Mouse (Mus musculus): Measurements from ENCODE around the gene Mical3. TPM values are rescaled to one million over a fixed set of nuclear protein-coding genes. Genes with fewer than 3 reads are reported as not detected.

Gene Mical3
- total and polyA plus RNA-seq, 2 experiments from 2014 or later = 17.5 to 78.7 TPM

DNA sequence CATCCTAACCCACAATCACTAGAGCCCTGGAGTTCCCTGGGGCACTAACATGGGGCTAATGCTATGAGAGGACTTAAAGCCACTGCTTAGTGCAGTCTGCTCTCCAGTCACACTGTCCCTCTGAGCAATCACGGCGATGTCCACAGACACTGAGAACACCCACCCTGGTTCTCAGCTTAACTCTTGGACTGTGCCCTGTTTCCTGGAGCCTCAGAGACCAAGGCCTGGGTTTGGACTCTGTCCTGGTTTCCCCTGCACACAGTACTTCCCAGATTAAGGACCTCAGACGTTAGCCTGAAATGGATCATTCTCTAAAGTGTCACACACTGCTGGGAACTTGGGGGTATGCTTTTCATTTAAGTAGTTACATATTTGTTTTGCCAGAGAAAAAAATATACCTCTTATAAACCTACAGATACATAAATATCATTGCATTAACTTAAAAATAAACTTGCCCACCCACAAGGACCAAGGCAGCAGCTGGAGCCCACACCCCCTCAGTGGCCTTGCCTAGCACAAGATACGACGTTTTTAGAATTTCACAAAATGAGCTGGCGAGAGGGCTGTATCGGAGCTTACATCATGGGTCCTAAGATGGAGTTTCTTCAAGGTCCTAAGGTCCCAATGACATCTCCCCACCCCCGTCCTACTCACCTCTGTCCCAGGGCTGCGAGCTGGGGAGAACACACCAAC is 170.3 kb downstream of the Mical3 start:
- no peaks in the 10 kb centered on the region for H3K27me3 ChIP-seq (ENCODE audit: insufficient read depth, low read length)
- no peaks in the 10 kb centered on the region for H3K9me3 ChIP-seq (ENCODE audit: low read length)
- no peak for TF ChIP-seq CTCF (IDR thresholded peaks at IDR 0.05; ENCODE audit: low read depth)
- H3K36me3 ChIP-seq (ENCODE audit: insufficient read depth) = peaks cover 70% of the 10 kb centered on the region
- 86% methylated on average over 9 of the region's 9 CpGs for WGBS
- H3K27ac ChIP-seq (ENCODE audit: low read depth, low read length) = no peak overlapping the region
- DNase-seq (no peak), ATAC-seq (no peak)
- H3K4me1 ChIP-seq (ENCODE audit: insufficient read depth) = no peaks in the 10 kb centered on the region
- no peak overlapping the region for H3K4me2 ChIP-seq (ENCODE audit: low read depth)
- H3K4me3 ChIP-seq (ENCODE audit: low read depth, low read length) = no peak overlapping the region
- no peak overlapping the region for H3K9ac ChIP-seq

DNA sequence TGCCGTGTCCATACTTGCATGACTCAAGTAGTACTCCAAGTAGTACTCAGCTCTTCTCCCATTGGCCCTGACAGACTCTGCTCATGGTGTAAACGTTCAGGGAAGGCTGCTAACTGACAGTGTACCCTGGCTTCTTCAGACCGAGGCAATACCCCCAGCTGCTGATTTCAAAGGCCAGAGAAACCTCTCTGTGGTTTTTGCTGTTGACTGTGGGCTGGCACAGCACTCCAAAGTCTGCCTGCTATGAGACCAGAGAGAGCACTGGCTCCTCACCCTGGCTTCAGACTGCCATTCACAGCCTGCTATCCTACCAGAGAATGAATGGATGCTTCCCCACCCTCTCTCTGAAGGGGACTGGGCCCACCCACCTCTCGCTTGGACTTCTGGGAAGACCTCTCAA is 173.5 kb downstream of the Mical3 start:
- H3K4me1 ChIP-seq (ENCODE audit: insufficient read depth) = no peaks in the 10 kb centered on the region
- H3K9ac ChIP-seq = no peak overlapping the region
- ATAC-seq (no peak), DNase-seq (no peak)
- no peaks in the 10 kb centered on the region for H3K9me3 ChIP-seq (ENCODE audit: low read length)
- H3K36me3 ChIP-seq (ENCODE audit: insufficient read depth) = peaks cover 78% of the 10 kb centered on the region
- no peak overlapping the region for H3K4me3 ChIP-seq (ENCODE audit: low read depth, low read length)
- WGBS = 90% methylated on average over 4 of the region's 4 CpGs
- no peaks in the 10 kb centered on the region for H3K27me3 ChIP-seq (ENCODE audit: insufficient read depth, low read length)
- no peak for TF ChIP-seq CTCF (IDR thresholded peaks at IDR 0.05; ENCODE audit: low read depth)
- no peak overlapping the region for H3K27ac ChIP-seq (ENCODE audit: low read depth, low read length)
- H3K4me2 ChIP-seq (ENCODE audit: low read depth) = no peak overlapping the region

DNA sequence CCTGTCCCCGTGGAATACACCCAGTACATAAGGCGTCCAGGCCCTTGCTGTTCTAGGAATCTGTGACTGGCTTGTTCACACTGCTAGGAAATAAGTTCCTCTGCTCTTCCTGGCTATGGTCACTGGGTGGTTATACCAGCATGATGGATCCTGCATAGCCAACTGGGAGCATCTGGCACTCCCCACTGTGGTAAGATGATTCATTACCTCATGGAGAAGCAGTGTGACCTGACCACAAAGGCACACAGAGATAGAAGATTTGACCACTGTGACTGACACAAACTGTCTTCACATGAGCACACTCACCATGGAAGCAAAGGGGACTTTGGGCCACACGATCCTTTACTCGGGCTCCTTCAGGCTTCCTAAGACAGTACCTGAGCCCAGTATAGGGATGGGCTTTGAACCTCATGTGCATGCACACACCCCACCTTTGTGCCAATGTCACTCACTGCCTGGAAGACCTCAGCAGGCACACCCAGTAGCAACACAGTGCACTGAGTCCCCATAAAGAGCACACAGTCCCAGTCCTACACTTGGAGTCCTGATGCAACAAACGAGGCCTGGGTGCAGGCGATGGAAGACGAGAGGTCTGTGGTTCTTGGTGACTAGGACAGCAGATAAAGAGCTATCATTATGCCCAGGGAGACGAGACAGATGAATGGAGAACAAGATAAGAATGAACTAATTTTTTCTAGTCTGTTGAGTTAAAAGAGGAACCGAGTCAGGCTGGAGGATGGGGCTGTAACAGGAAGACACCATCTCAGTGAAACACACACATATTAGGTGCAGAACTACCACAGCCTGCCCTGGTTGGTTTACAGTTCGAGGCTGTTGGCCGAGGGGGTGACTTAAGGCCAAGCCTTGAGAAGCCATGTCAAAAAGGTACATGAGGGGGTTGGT is 174.3 kb downstream of the Mical3 start:
- Histone ChIP-seq H3K27ac (ENCODE audit: low read depth, low read length) (no peak overlapping the region), H3K4me3 (ENCODE audit: low read depth, low read length) (no peak overlapping the region), H3K4me1 (ENCODE audit: insufficient read depth) (no peaks in the 10 kb centered on the region), H3K9me3 (ENCODE audit: low read length) (no peaks in the 10 kb centered on the region), H3K4me2 (ENCODE audit: low read depth) (no peak overlapping the region), H3K36me3 (ENCODE audit: insufficient read depth) (peaks cover 78% of the 10 kb centered on the region), H3K27me3 (ENCODE audit: insufficient read depth, low read length) (no peaks in the 10 kb centered on the region), H3K9ac (no peak overlapping the region)
- ATAC-seq (peak; percentile 20; the same call in 1 of the 2 replicates), DNase-seq (no peak)
- 85% methylated on average over 11 of the region's 11 CpGs for WGBS
- no peak for TF ChIP-seq CTCF (IDR thresholded peaks at IDR 0.05; ENCODE audit: low read depth)

- 78% methylated on average over 3 of the region's 3 CpGs for WGBS
- H3K4me2 ChIP-seq (ENCODE audit: low read depth) = no peak overlapping the region
These were observed 175.6 kb downstream of the Mical3 start for GRCm38 (mm10) chr6:120955215-120955614.

DNA sequence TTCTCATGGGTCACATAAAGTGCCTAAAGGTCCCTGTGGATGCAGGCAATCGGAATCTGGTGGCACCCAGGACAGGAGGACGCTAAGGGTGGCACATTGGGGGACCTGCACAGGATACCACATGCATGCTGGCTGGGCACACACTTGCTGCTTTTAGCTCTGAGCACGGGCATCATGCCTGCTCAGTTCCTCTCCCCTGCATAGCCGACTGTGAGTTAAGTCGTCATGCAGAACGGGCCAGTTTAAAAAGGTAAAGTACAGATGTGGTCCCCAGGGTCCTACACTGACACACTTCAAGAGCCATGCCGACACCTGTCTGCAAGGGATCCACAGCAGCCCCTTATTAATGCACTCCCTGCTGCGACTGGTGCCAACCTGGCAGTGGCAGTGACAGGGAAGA is 176.6 kb downstream of the Mical3 start:
- DNase-seq = no peak
- TF ChIP-seq CTCF (IDR thresholded peaks at IDR 0.05; ENCODE audit: low read depth) = no peak
- no peaks in the 10 kb centered on the region for H3K9me3 ChIP-seq (ENCODE audit: low read length)
- no peak overlapping the region for H3K4me2 ChIP-seq (ENCODE audit: low read depth)
- peaks cover 78% of the 10 kb centered on the region for H3K36me3 ChIP-seq (ENCODE audit: insufficient read depth)
- H3K4me3 ChIP-seq (ENCODE audit: low read depth, low read length) = no peak overlapping the region
- no peaks in the 10 kb centered on the region for H3K4me1 ChIP-seq (ENCODE audit: insufficient read depth)
- no peak overlapping the region for H3K9ac ChIP-seq
- H3K27ac ChIP-seq (ENCODE audit: low read depth, low read length) = no peak overlapping the region
- H3K27me3 ChIP-seq (ENCODE audit: insufficient read depth, low read length) = no peaks in the 10 kb centered on the region
- WGBS = 88% methylated on average over 8 of the region's 8 CpGs
- ATAC-seq = no peak

More at GRCm38 (mm10) chr6:120955215-120955614, 175.6 kb downstream of the Mical3 start:
- H3K9ac ChIP-seq = no peak overlapping the region
- no peaks in the 10 kb centered on the region for H3K4me1 ChIP-seq (ENCODE audit: insufficient read depth)
- TF ChIP-seq CTCF (IDR thresholded peaks at IDR 0.05; ENCODE audit: low read depth) = no peak
- H3K27me3 ChIP-seq (ENCODE audit: insufficient read depth, low read length) = no peaks in the 10 kb centered on the region
- no peak overlapping the region for H3K27ac ChIP-seq (ENCODE audit: low read depth, low read length)
- DNase-seq = no peak
- H3K9me3 ChIP-seq (ENCODE audit: low read length) = no peaks in the 10 kb centered on the region
- ATAC-seq = no peak
- H3K4me3 ChIP-seq (ENCODE audit: low read depth, low read length) = no peak overlapping the region
- peaks cover 78% of the 10 kb centered on the region for H3K36me3 ChIP-seq (ENCODE audit: insufficient read depth)

- H3K4me2 ChIP-seq (ENCODE audit: low read depth) = no peak overlapping the region
- WGBS = 92% methylated on average over 6 of the region's 6 CpGs
- no peak overlapping the region for H3K4me3 ChIP-seq (ENCODE audit: low read depth, low read length)
- DNase-seq = no peak
- no peak overlapping the region for H3K9ac ChIP-seq
- no peaks in the 10 kb centered on the region for H3K4me1 ChIP-seq (ENCODE audit: insufficient read depth)
- no peaks in the 10 kb centered on the region for H3K9me3 ChIP-seq (ENCODE audit: low read length)
- peaks cover 78% of the 10 kb centered on the region for H3K36me3 ChIP-seq (ENCODE audit: insufficient read depth)
- ATAC-seq = no peak
- no peak overlapping the region for H3K27ac ChIP-seq (ENCODE audit: low read depth, low read length)
- no peak for TF ChIP-seq CTCF (IDR thresholded peaks at IDR 0.05; ENCODE audit: low read depth)
- H3K27me3 ChIP-seq (ENCODE audit: insufficient read depth, low read length) = no peaks in the 10 kb centered on the region
These were observed 178.3 kb downstream of the Mical3 start for GRCm38 (mm10) chr6:120952475-120952874.

DNA sequence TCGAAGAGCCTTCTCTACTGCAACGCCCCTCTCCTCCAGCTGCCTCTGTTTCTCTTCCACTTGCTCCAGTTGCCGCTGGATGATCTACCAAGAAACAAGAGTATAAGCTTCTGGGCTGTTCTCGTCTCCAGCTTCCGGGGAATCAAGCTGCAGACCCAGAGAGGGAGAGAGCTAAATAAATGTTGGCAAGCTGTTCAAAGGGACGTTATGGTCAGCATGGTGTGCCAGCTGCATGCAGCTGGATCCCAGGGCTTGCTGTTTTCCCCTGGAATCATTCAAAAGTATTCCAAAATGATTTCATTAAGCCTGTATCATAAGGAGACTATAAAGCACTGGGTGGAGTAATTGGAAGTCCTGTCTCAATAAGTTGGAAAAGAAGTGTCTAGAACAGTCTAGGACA is 179.5 kb downstream of the Mical3 start:
- Histone ChIP-seq H3K27me3 (ENCODE audit: insufficient read depth, low read length) (no peaks in the 10 kb centered on the region), H3K27ac (ENCODE audit: low read depth, low read length) (no peak overlapping the region), H3K36me3 (ENCODE audit: insufficient read depth) (peaks cover 78% of the 10 kb centered on the region), H3K9ac (no peak overlapping the region), H3K4me2 (ENCODE audit: low read depth) (no peak overlapping the region), H3K4me3 (ENCODE audit: low read depth, low read length) (no peak overlapping the region), H3K4me1 (ENCODE audit: insufficient read depth) (no peaks in the 10 kb centered on the region), H3K9me3 (ENCODE audit: low read length) (no peaks in the 10 kb centered on the region)
- TF ChIP-seq CTCF (IDR thresholded peaks at IDR 0.05; ENCODE audit: low read depth) = no peak
- no peak for DNase-seq
- 87% methylated on average over 6 of the region's 6 CpGs for WGBS
- no peak for ATAC-seq

Data from forebrain, postnatal 0 days (tissue).